Mouse (Mus musculus) testis, adult 2 months (tissue): ENCODE data around the gene Eef1akmt2. TPM values are rescaled to one million over a fixed set of nuclear protein-coding genes. Genes with fewer than 3 reads are reported as not detected.

Experiments
- H3K27ac ChIP-seq: fragments of 200-500 bp; 2 replicates; pipeline ENCODE4 v1.5.1; 2012; ENCODE audit warnings: low read depth, low read length; ENCODE audit not compliant: control insufficient read depth, insufficient read depth
- H3K27me3 ChIP-seq: fragments of 200-500 bp; 2 replicates; pipeline ENCODE4 v1.6.1; 2012; ENCODE audit warnings: mild to moderate bottlenecking, low read length, moderate library complexity; ENCODE audit not compliant: control insufficient read depth, insufficient read depth
- H3K36me3 ChIP-seq: fragments of 200-500 bp; 2 replicates; pipeline ENCODE4 v1.6.1; 2012; ENCODE audit warnings: mild to moderate bottlenecking, low read length; ENCODE audit not compliant: control insufficient read depth, insufficient read depth
- H3K4me1 ChIP-seq: fragments of 200-500 bp; 2 replicates; pipeline ENCODE4 v1.6.1; 2012; ENCODE audit warnings: low read length; ENCODE audit not compliant: control insufficient read depth, insufficient read depth
- H3K4me3 ChIP-seq: fragments of 200-500 bp; 2 replicates; pipeline ENCODE4 v1.5.1; 2012; ENCODE audit warnings: low read depth, mild to moderate bottlenecking, low read length, moderate library complexity, mixed read lengths; ENCODE audit not compliant: control insufficient read depth
- CTCF ChIP-seq: fragments of 200-500 bp; IDR thresholded peaks from 2 replicates; pipeline ENCODE4 v1.5.1; 2012; ENCODE audit warnings: low read depth, mild to moderate bottlenecking, inconsistent platforms, low read length, moderate library complexity; ENCODE audit not compliant: control insufficient read depth, insufficient read depth, insufficient replicate concordance
- POLR2A ChIP-seq: fragments of 200-500 bp; IDR thresholded peaks from 2 replicates; pipeline ENCODE4 v1.6.1; 2012; ENCODE audit warnings: low read depth, mild to moderate bottlenecking, inconsistent platforms, low read length, moderate library complexity; ENCODE audit not compliant: control insufficient read depth
- polyA plus RNA-seq: library from polyadenylated mRNA; depleted of rRNA; stranded (reverse); fragments of >200 nt; gene quantifications from 2 replicates; pipeline ENCODE4 v1.2.3, GENCODE M21; 2012; rRNA removed

Eef1akmt2 gene
- polyA plus RNA-seq, result 5.2 and 5.5 TPM in 2 replicates

GRCm38 (mm10) chr7:132852173-132852844, at the start of gene Eef1akmt2:
TSS of gene Eef1akmt2 (minus strand) at chr7:132852673.
- no peak for TF ChIP-seq CTCF
- TF ChIP-seq POLR2A, result peak; percentile 80
- Histone ChIP-seq H3K36me3 (peaks cover 1% of the 10 kb centered on the region; the same call in 1 of the 2 replicates), H3K27ac (peak within 1 kb of the TSS; percentile 97), H3K27me3 (no peaks in the 10 kb centered on the region), H3K4me3 (peak within 1 kb of the TSS; percentile 100), H3K4me1 (peaks cover 2% of the 10 kb centered on the region)

GRCm38 (mm10) chr7:132900826-132901531, 48.5 kb upstream of the Eef1akmt2 start:
- H3K27ac ChIP-seq, result no peak overlapping the region
- H3K27me3 ChIP-seq, result no peaks in the 10 kb centered on the region
- TF ChIP-seq CTCF (no peak), POLR2A (no peak)
- H3K4me3 ChIP-seq, result no peak overlapping the region
- H3K36me3 ChIP-seq, result no peaks in the 10 kb centered on the region
- peaks cover 5% of the 10 kb centered on the region for H3K4me1 ChIP-seq

- H3K27ac ChIP-seq, result no peak overlapping the region
- H3K4me3 ChIP-seq, result no peak overlapping the region
- no peaks in the 10 kb centered on the region for H3K36me3 ChIP-seq
- no peak for TF ChIP-seq POLR2A
- TF ChIP-seq CTCF, result no peak; the same call in 1 of the 2 replicates
- no peaks in the 10 kb centered on the region for H3K27me3 ChIP-seq
- peaks cover 5% of the 10 kb centered on the region for H3K4me1 ChIP-seq
Observed at GRCm38 (mm10) chr7:132898234-132898633, 45.8 kb upstream of the Eef1akmt2 start.

GRCm38 (mm10) chr7:132897258-132897657, 44.8 kb upstream of the Eef1akmt2 start:
- H3K27ac ChIP-seq, result no peak overlapping the region
- TF ChIP-seq POLR2A (no peak), CTCF (no peak)
- H3K27me3 ChIP-seq, result no peaks in the 10 kb centered on the region
- H3K4me1 ChIP-seq, result peaks cover 5% of the 10 kb centered on the region
- H3K4me3 ChIP-seq, result no peak overlapping the region
- no peaks in the 10 kb centered on the region for H3K36me3 ChIP-seq

DNA sequence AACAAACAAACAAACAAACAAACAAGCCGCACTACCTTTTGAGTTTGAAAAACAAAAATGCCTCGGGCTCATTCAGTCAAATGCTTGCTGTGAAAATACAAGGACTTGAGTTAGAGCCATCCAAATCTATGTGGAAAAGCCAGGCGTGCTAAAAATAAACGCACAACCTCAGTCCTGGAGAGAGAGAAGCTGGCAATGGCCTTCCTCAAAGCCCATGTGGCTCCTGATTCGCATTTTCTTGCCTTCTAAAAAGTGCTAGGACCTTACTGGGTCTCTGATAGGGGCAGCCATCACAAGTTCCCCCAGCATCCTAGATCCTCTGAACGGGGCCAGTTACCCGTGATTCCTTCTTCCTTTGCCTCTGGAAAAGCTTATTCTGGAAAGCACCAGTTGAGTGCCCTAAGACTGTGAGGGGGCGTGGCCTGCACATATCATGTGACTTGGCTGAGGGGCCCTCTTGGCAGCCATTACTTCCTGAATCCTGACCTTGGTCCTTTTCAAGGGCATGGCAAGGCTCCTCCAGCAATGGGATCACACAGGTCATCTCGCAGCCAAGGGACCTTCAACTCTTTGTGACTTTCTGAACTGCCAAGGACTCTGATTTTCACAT, 43.8 kb upstream of the Eef1akmt2 start:
- no peaks in the 10 kb centered on the region for H3K36me3 ChIP-seq
- no peaks in the 10 kb centered on the region for H3K27me3 ChIP-seq
- TF ChIP-seq CTCF, result no peak
- TF ChIP-seq POLR2A, result no peak
- H3K27ac ChIP-seq, result no peak overlapping the region
- H3K4me1 ChIP-seq, result peaks cover 5% of the 10 kb centered on the region
- peak overlapping the region; percentile 7; the same call in 1 of the 2 replicates for H3K4me3 ChIP-seq

GRCm38 (mm10) chr7:132894841-132895555, 42.5 kb upstream of the Eef1akmt2 start:
- H3K27ac ChIP-seq, result no peak overlapping the region
- TF ChIP-seq POLR2A, result no peak
- TF ChIP-seq CTCF, result no peak
- H3K27me3 ChIP-seq, result no peaks in the 10 kb centered on the region
- no peak overlapping the region for H3K4me3 ChIP-seq
- H3K4me1 ChIP-seq, result peaks cover 5% of the 10 kb centered on the region
- H3K36me3 ChIP-seq, result no peaks in the 10 kb centered on the region
